Comparison of ENCODE assay signal across 14 mouse cellular contexts in the genomic region with DNA sequence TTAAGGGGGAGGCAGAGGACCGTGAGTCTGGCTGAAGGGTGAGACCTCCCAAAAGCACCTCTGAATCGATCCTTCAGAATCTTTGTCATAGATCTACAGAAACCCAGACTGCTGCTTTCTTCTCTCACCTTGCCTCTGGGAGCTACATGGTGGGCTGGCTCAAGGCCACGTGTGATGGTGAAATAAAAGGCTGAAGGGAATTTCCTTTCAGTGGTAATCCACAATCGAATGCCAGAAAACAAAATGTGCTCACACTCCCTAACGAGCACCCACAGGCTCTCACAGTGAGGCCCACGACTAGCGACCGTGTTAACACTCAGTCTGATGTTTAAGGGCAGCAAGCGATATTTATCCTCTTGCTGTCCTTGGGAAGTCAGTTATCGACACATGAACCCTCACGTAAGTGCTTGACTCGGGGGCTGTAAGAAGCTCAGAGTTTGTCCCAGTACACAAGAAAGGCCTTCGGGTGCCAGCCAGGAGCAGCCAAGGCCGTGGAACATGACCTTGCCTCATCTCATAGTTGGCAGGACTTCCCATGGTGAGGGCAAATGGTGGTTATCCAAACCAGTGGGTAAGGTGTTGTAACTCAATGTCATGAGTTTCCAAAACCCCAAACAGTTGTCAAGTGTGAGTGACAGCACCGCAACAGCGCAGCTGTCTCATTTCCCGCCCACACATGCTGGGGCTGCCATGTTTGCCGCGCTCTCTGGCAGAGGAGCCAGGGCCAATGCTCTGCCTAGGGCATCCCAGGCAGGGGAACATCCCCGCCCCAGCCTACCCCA.
DNase-seq lines count a peak whose midpoint lies in the region; ATAC-seq and TF ChIP-seq lines count a peak whose summit lies in the region.
"Had no signal": no experiment of that assay in that cellular context is flagged by ENCODE, and none has a peak within 500 bp of the region (broad histone marks: within the 10 kb centered on the region; RNA-seq: fewer than 3 reads in every experiment).

No protein-coding gene starts in this region.

- DNase-seq in kidney, adult 18-20 months: peak; percentile 51
- DNase-seq in kidney, postnatal 10 days: no peak
- DNase-seq in adrenal gland, adult 18-20 months (ENCODE audit: low spot score in 2 of 2): peak; percentile 45 to 61
- peak; percentile 12 to 33 for DNase-seq in gastrocnemius, adult 8-10 months (ENCODE audit: low spot score in 2 of 2)
- no peak for DNase-seq in thymus, postnatal 0 days (ENCODE audit: low spot score)
- DNase-seq in urinary bladder, adult 18-20 months (ENCODE audit: low spot score in 2 of 2): no peak
- DNase-seq: cerebellum, adult 18-20 months; liver, postnatal 0 days; right cerebral cortex, adult 18-20 months had no signal

- no peak overlapping the region for H3ac ChIP-seq in myocyte (ENCODE audit: control insufficient read depth, insufficient read length)

- H3K4me3 ChIP-seq in myocyte: no peak overlapping the region
- H3K4me3 ChIP-seq in heart, embryonic 12.5 days: no peak overlapping the region
- H3K4me3 ChIP-seq: embryonic facial prominence, embryonic 12.5 days; heart, embryonic 13.5 days; left cerebral cortex, adult 2 months had no signal

- no peak for ATAC-seq in heart, embryonic 12.5 days (ENCODE audit: insufficient number of reproducible peaks, low FRiP score)
- ATAC-seq: liver, postnatal 0 days had no signal

- 73% methylated on average over 20 of the region's 20 CpGs for WGBS in heart, embryonic 12.5 days

- H3K4me1 ChIP-seq in heart, embryonic 12.5 days (replicated peaks): peaks cover 18% of the 10 kb centered on the region

- no peaks in the 10 kb centered on the region for H3K27me3 ChIP-seq in myocyte (ENCODE audit: control insufficient read depth, insufficient read depth, insufficient read length)
- H3K27me3 ChIP-seq in heart, embryonic 12.5 days (replicated peaks): 0 out of 2 replicates have a peak, but pooled peaks cover 3% of the 10 kb centered on the region
- H3K27me3 ChIP-seq: embryonic facial prominence, embryonic 12.5 days; heart, embryonic 13.5 days had no signal

- H3K4me2 ChIP-seq in myocyte (ENCODE audit: low read depth): peak overlapping the region; percentile 18
- H3K4me2 ChIP-seq in heart, embryonic 12.5 days: no peak overlapping the region
- H3K4me2 ChIP-seq: embryonic facial prominence, embryonic 12.5 days; heart, embryonic 13.5 days had no signal

- H3K27ac ChIP-seq in heart, embryonic 12.5 days (ENCODE audit: poor library complexity, severe bottlenecking): no peak overlapping the region
- H3K27ac ChIP-seq: embryonic facial prominence, embryonic 12.5 days; heart, embryonic 13.5 days; left cerebral cortex, adult 2 months had no signal

- H3K9ac ChIP-seq in heart, embryonic 12.5 days: no peak overlapping the region
- H3K9ac ChIP-seq: embryonic facial prominence, embryonic 12.5 days; heart, embryonic 13.5 days; liver, postnatal 0 days had no signal

- TF ChIP-seq POLR2A in myocyte (IDR thresholded peaks at IDR 0.05; ENCODE audit: insufficient read length, low read depth): no peak

- H3K79me2 ChIP-seq in myocyte (ENCODE audit: control insufficient read depth, insufficient read depth): no peaks in the 10 kb centered on the region

- H3K9me3 ChIP-seq in heart, embryonic 12.5 days (replicated peaks): no peaks in the 10 kb centered on the region
- H3K9me3 ChIP-seq: embryonic facial prominence, embryonic 12.5 days; heart, embryonic 13.5 days had no signal

- no peaks in the 10 kb centered on the region for H3K36me3 ChIP-seq in myocyte (ENCODE audit: control insufficient read depth, insufficient read depth)
- no peaks in the 10 kb centered on the region for H3K36me3 ChIP-seq in heart, embryonic 12.5 days
- H3K36me3 ChIP-seq: embryonic facial prominence, embryonic 12.5 days; heart, embryonic 13.5 days had no signal

TF ChIP-seq in myocyte, 11 proteins besides CTCF, POLR2A, EP300 and RAD21:
- TF ChIP-seq USF1 (IDR thresholded peaks at IDR 0.05; ENCODE audit: low read depth): no peak
- no peak for TF ChIP-seq E2F4 (IDR thresholded peaks at IDR 0.05; ENCODE audit: insufficient read depth)
- no peak for TF ChIP-seq SRF (IDR thresholded peaks at IDR 0.05; ENCODE audit: control insufficient read depth, insufficient read length, low read depth)
- TF ChIP-seq MYOD1 (IDR thresholded peaks at IDR 0.05; ENCODE audit: control insufficient read depth in 1 of 3, insufficient read length in 2 of 3, low read depth in 2 of 3): peak; percentile 84 to 98 (median 98)
- peak; percentile 67; the same call in 1 of the 2 replicates for TF ChIP-seq CEBPB (IDR thresholded peaks at IDR 0.05; ENCODE audit: insufficient read depth, poor library complexity, severe bottlenecking)
- TF ChIP-seq TCF12 (IDR thresholded peaks at IDR 0.05; ENCODE audit: insufficient read depth, poor library complexity, severe bottlenecking): peak; percentile 84
- TF ChIP-seq POLR2AphosphoS2 (IDR thresholded peaks at IDR 0.05; ENCODE audit: insufficient read length, low read depth): no peak
- TF ChIP-seq TCF3 (IDR thresholded peaks at IDR 0.05; ENCODE audit: insufficient read length, low read depth): peak; percentile 82
- no peak for TF ChIP-seq MAX (IDR thresholded peaks at IDR 0.05; ENCODE audit: low read depth)
- TF ChIP-seq MYOG (IDR thresholded peaks at IDR 0.05; ENCODE audit: control insufficient read depth in 1 of 3, insufficient read depth in 1 of 3, insufficient read length in 2 of 3, low read depth in 2 of 3): peak; percentile 70 to 94 (median 84)
- TF ChIP-seq REST (IDR thresholded peaks at IDR 0.05; ENCODE audit: insufficient read depth, insufficient read length): no peak

Comparison
In these comparisons a context has a peak if more than half of its experiments do, and no peak if none do; other contexts are left out.
1. DNase-seq: peak in kidney, adult 18-20 months (single experiment), adrenal gland, adult 18-20 months (2 of 2) and gastrocnemius, adult 8-10 months (2 of 2); none in kidney, postnatal 10 days (single experiment), thymus, postnatal 0 days (single experiment) and urinary bladder, adult 18-20 months (0 of 2).